Mouse (Mus musculus) myocyte (in vitro differentiated cells): ENCODE measurements around the gene Snrnp27.

Experiments
- CEBPB ChIP-seq: IDR thresholded peaks from 2 replicates; pipeline ENCODE4 v1.6.1; 2011; ENCODE audit warnings: mild to moderate bottlenecking, moderate library complexity; ENCODE audit not compliant: poor library complexity, insufficient read depth, severe bottlenecking
- E2F4 ChIP-seq: IDR thresholded peaks from one replicate; pipeline ENCODE4 v1.6.1; 2011; ENCODE audit warnings: mild to moderate bottlenecking, control low read depth, moderate library complexity; ENCODE audit not compliant: insufficient read depth
- MAX ChIP-seq: IDR thresholded peaks from one replicate; pipeline ENCODE4 v1.6.1; 2011; ENCODE audit warnings: low read depth, mild to moderate bottlenecking, control low read depth
- MYOD1 ChIP-seq, 3 experiments: IDR thresholded peaks; one replicate each; pipeline ENCODE4 v1.6.1; 2011; ENCODE audit warnings: control low read depth in 2 of 3, low read depth in 2 of 3, mild to moderate bottlenecking in 2 of 3, moderate library complexity in 1 of 3; ENCODE audit not compliant: insufficient read length in 2 of 3, control insufficient read depth in 1 of 3
- MYOG ChIP-seq, 3 experiments: IDR thresholded peaks; one replicate each; pipeline ENCODE4 v1.6.1; 2011; ENCODE audit warnings: control low read depth in 2 of 3, low read depth in 2 of 3, mild to moderate bottlenecking in 2 of 3; ENCODE audit not compliant: insufficient read length in 2 of 3, control insufficient read depth in 1 of 3, insufficient read depth in 1 of 3
- POLR2A ChIP-seq: IDR thresholded peaks from one replicate; pipeline ENCODE4 v1.6.1; 2011; ENCODE audit warnings: low read depth, mild to moderate bottlenecking, control low read depth, moderate library complexity; ENCODE audit not compliant: insufficient read length
- POLR2AphosphoS2 ChIP-seq: IDR thresholded peaks from one replicate; pipeline ENCODE4 v1.6.1; 2011; ENCODE audit warnings: low read depth, control low read depth; ENCODE audit not compliant: insufficient read length
- REST ChIP-seq: IDR thresholded peaks from one replicate; pipeline ENCODE4 v1.6.1; 2011; ENCODE audit warnings: mild to moderate bottlenecking, control low read depth, moderate library complexity; ENCODE audit not compliant: insufficient read depth, insufficient read length
- SRF ChIP-seq: IDR thresholded peaks from one replicate; pipeline ENCODE4 v1.6.1; 2011; ENCODE audit warnings: low read depth; ENCODE audit not compliant: control insufficient read depth, insufficient read length
- TCF12 ChIP-seq: IDR thresholded peaks from one replicate; pipeline ENCODE4 v1.6.1; 2011; ENCODE audit warnings: mild to moderate bottlenecking, control low read depth; ENCODE audit not compliant: poor library complexity, insufficient read depth, severe bottlenecking
- TCF3 ChIP-seq: IDR thresholded peaks from one replicate; pipeline ENCODE4 v1.6.1; 2011; ENCODE audit warnings: low read depth, control low read depth; ENCODE audit not compliant: insufficient read length
- USF1 ChIP-seq: IDR thresholded peaks from one replicate; pipeline ENCODE4 v1.6.1; 2011; ENCODE audit warnings: low read depth, mild to moderate bottlenecking, control low read depth, moderate library complexity

DNA sequence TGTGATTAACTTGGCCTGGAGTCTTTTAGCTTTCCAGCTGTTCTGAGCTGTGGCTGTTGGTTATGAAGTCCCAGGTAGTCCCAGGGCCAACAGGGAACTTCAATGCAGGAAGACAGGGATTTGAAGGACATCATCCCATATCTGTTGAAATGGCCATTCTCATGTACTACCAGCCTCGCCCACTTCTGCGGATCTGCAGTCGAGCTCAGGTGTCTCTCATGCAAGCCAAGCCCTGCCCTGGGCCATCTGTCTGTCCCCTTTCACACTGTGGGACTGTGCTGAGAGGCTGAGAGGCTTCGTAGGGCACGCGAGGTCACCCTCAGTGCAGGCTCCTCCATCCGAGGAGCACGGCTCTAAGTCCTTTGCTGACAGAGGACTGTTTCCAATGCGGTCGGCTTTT, 11.9 kb upstream of the Snrnp27 start:
- TF ChIP-seq POLR2A (no peak), POLR2AphosphoS2 (no peak), MYOD1 (IDR thresholded peaks at IDR 0.05; ENCODE audit: control insufficient read depth in 1 of 3, insufficient read length in 2 of 3, low read depth in 2 of 3) (no peak), E2F4 (no peak), REST (no peak), USF1 (no peak), TCF12 (no peak), MAX (no peak), TCF3 (no peak), MYOG (IDR thresholded peaks at IDR 0.05; ENCODE audit: control insufficient read depth in 1 of 3, insufficient read depth in 1 of 3, insufficient read length in 2 of 3, low read depth in 2 of 3) (no peak), SRF (no peak), CEBPB (no peak)
